Mouse (Mus musculus): ENCODE results near the gene Rad9a.

GRCm38 (mm10) chr19:4211891-4212588 is 10.6 kb upstream of the Rad9a start:
- TF ChIP-seq TCF12 (IDR thresholded peaks at IDR 0.05; ENCODE audit: insufficient read depth, poor library complexity, severe bottlenecking) (no peak), POLR2A (IDR thresholded peaks at IDR 0.05; ENCODE audit: insufficient read length, low read depth) (no peak), SRF (IDR thresholded peaks at IDR 0.05; ENCODE audit: control insufficient read depth, insufficient read length, low read depth) (no peak), USF1 (IDR thresholded peaks at IDR 0.05; ENCODE audit: low read depth) (no peak), E2F4 (IDR thresholded peaks at IDR 0.05; ENCODE audit: insufficient read depth) (no peak), MYOG (IDR thresholded peaks at IDR 0.05; ENCODE audit: control insufficient read depth in 1 of 3, insufficient read depth in 1 of 3, insufficient read length in 2 of 3, low read depth in 2 of 3) (peak in 1 of 3 experiments; percentile 29), MAX (IDR thresholded peaks at IDR 0.05; ENCODE audit: low read depth) (no peak), MYOD1 (IDR thresholded peaks at IDR 0.05; ENCODE audit: control insufficient read depth in 1 of 3, insufficient read length in 2 of 3, low read depth in 2 of 3) (no peak)
